Mouse (Mus musculus) testis, adult 2 months (tissue): ENCODE measurements around the gene Pamr1. TPM values are rescaled to one million over a fixed set of nuclear protein-coding genes. Genes with fewer than 3 reads are reported as not detected.

Experiments
- H3K27ac ChIP-seq: fragments of 200-500 bp; 2 replicates; pipeline ENCODE4 v1.5.1; 2012; ENCODE audit warnings: low read depth, low read length; ENCODE audit not compliant: control insufficient read depth, insufficient read depth
- H3K27me3 ChIP-seq: fragments of 200-500 bp; 2 replicates; pipeline ENCODE4 v1.6.1; 2012; ENCODE audit warnings: mild to moderate bottlenecking, low read length, moderate library complexity; ENCODE audit not compliant: control insufficient read depth, insufficient read depth
- H3K36me3 ChIP-seq: fragments of 200-500 bp; 2 replicates; pipeline ENCODE4 v1.6.1; 2012; ENCODE audit warnings: mild to moderate bottlenecking, low read length; ENCODE audit not compliant: control insufficient read depth, insufficient read depth
- H3K4me1 ChIP-seq: fragments of 200-500 bp; 2 replicates; pipeline ENCODE4 v1.6.1; 2012; ENCODE audit warnings: low read length; ENCODE audit not compliant: control insufficient read depth, insufficient read depth
- H3K4me3 ChIP-seq: fragments of 200-500 bp; 2 replicates; pipeline ENCODE4 v1.5.1; 2012; ENCODE audit warnings: low read depth, mild to moderate bottlenecking, low read length, moderate library complexity, mixed read lengths; ENCODE audit not compliant: control insufficient read depth
- CTCF ChIP-seq: fragments of 200-500 bp; IDR thresholded peaks from 2 replicates; pipeline ENCODE4 v1.5.1; 2012; ENCODE audit warnings: low read depth, mild to moderate bottlenecking, inconsistent platforms, low read length, moderate library complexity; ENCODE audit not compliant: control insufficient read depth, insufficient read depth, insufficient replicate concordance
- POLR2A ChIP-seq: fragments of 200-500 bp; IDR thresholded peaks from 2 replicates; pipeline ENCODE4 v1.6.1; 2012; ENCODE audit warnings: low read depth, mild to moderate bottlenecking, inconsistent platforms, low read length, moderate library complexity; ENCODE audit not compliant: control insufficient read depth
- polyA plus RNA-seq: library from polyadenylated mRNA; depleted of rRNA; stranded (reverse); fragments of >200 nt; gene quantifications from 2 replicates; pipeline ENCODE4 v1.2.3, GENCODE M21; 2012

Gene Pamr1
- polyA plus RNA-seq, 1 experiment = 2.8 TPM

DNA sequence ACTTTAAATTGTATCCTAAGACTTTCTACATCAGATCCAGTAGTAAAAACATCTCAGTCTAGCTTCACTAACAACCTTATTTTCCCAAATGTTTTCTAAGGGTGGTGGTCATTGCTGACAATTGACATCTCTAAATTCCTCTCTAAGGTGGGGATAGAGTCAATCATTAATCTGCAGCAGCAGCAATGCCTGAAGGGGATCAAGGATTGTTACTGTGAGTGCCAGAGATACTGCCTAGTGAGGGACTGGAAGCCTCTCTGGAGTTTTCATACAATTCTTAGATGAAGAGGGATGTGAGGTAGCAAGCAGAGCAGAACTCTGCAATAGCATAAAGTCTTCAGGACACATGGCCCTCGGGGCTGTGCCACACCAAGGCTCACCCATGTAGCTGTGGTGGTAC lies 14.0 kb downstream of the Pamr1 start:
- no peak overlapping the region for H3K4me3 ChIP-seq
- no peaks in the 10 kb centered on the region for H3K27me3 ChIP-seq
- H3K4me1 ChIP-seq = no peaks in the 10 kb centered on the region
- no peak overlapping the region for H3K27ac ChIP-seq
- no peak for TF ChIP-seq CTCF
- no peak for TF ChIP-seq POLR2A
- H3K36me3 ChIP-seq = no peaks in the 10 kb centered on the region

DNA sequence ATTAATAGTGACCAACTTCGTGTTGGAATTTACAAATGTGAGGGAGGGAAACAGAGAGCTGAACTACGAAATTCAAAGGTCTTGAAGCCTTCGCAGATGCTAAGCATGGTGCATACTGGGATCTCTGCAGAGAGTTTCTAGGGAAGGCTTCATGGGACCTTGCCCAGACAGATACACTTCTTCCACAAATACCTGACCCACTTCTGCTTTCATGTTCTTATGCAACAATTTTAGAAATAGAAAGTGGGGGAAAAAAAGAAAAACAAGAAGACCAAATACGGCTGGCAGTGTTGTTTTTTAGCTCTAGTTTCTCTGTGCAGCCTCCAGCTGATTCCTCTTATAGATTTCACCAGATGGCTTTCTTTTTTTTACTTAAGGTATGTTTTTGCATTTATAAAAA lies 29.4 kb downstream of the Pamr1 start:
- Histone ChIP-seq H3K4me3 (no peak overlapping the region), H3K4me1 (no peaks in the 10 kb centered on the region), H3K27me3 (no peaks in the 10 kb centered on the region)

GRCm38 (mm10) chr2:102589977-102590376 lies 40.2 kb downstream of the Pamr1 start:
- TF ChIP-seq POLR2A = no peak
- no peak for TF ChIP-seq CTCF
- H3K4me3 ChIP-seq = no peak overlapping the region

More for the DNA sequence above, 29.4 kb downstream of the Pamr1 start:
- Histone ChIP-seq H3K36me3 (no peaks in the 10 kb centered on the region), H3K27ac (no peak overlapping the region)
- TF ChIP-seq POLR2A (no peak), CTCF (no peak)

GRCm38 (mm10) chr2:102594535-102594934 lies 44.7 kb downstream of the Pamr1 start:
- no peaks in the 10 kb centered on the region for H3K4me1 ChIP-seq
- H3K27ac ChIP-seq = no peak overlapping the region
- no peaks in the 10 kb centered on the region for H3K36me3 ChIP-seq
- no peak overlapping the region for H3K4me3 ChIP-seq
- TF ChIP-seq POLR2A (no peak), CTCF (no peak)
- no peaks in the 10 kb centered on the region for H3K27me3 ChIP-seq

More at GRCm38 (mm10) chr2:102589977-102590376, 40.2 kb downstream of the Pamr1 start:
- no peaks in the 10 kb centered on the region for H3K4me1 ChIP-seq
- H3K27ac ChIP-seq = no peak overlapping the region
- H3K27me3 ChIP-seq = no peaks in the 10 kb centered on the region
- H3K36me3 ChIP-seq = no peaks in the 10 kb centered on the region

GRCm38 (mm10) chr2:102595395-102596130 lies 45.8 kb downstream of the Pamr1 start:
- TF ChIP-seq CTCF (no peak), POLR2A (no peak)
- H3K4me3 ChIP-seq = no peak overlapping the region
- no peaks in the 10 kb centered on the region for H3K27me3 ChIP-seq
- no peaks in the 10 kb centered on the region for H3K4me1 ChIP-seq
- no peak overlapping the region for H3K27ac ChIP-seq
- H3K36me3 ChIP-seq = no peaks in the 10 kb centered on the region

DNA sequence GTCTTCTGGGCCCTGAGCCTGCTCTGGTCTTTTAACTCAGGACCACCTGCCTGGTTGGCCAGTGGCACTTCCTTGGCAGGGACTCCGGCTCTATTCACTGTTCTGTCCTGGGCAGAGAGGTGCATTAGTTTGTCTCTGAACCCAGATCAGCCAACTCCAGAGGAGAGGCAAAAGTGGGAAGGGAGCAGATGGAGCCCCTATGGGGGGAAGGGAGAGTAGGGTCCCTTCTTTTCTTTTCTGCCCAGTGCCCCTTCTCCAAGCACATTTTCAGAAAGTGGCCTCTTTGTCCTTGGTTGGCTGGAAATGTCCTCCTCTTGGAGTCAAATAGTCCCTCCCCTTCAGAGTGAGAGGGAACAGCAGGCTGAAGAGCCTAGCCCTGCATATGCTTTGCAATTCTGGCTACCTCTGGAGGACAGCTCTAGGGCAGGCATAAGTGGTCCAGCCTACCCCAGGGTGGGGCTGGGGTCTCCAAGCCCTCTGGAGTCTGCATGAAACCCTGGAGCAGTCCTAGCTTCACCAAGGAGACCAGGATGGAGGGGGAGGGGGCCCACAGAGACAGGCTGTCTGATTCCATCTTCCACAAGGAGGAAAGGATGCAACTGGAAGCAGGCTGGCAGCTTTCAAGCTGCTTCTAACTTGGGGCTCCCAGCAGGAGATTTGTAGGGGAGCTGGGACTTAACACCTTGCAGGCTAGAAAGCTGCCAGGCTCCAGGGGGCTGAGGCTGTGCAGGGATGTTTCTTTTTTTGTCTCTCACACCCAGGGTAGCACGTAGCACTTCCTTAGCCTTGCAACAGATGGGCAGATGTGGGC lies 49.3 kb downstream of the Pamr1 start:
- Histone ChIP-seq H3K27ac (no peak overlapping the region), H3K36me3 (no peaks in the 10 kb centered on the region), H3K4me3 (no peak overlapping the region), H3K4me1 (no peaks in the 10 kb centered on the region), H3K27me3 (no peaks in the 10 kb centered on the region)
- TF ChIP-seq CTCF (no peak), POLR2A (no peak)

GRCm38 (mm10) chr2:102600516-102600915 lies 50.7 kb downstream of the Pamr1 start:
- H3K27me3 ChIP-seq = no peaks in the 10 kb centered on the region
- H3K27ac ChIP-seq = no peak overlapping the region
- no peaks in the 10 kb centered on the region for H3K36me3 ChIP-seq
- TF ChIP-seq CTCF = no peak
- TF ChIP-seq POLR2A = no peak
- H3K4me1 ChIP-seq = no peaks in the 10 kb centered on the region
- no peak overlapping the region for H3K4me3 ChIP-seq
